Mouse (Mus musculus) heart, postnatal 0 days (tissue): Measurements from ENCODE around the gene Dlg2.

Experiments used
- CTCF ChIP-seq: IDR thresholded peaks from 2 replicates; pipeline ENCODE4 v1.5.1; 2016; ENCODE audit warnings: antibody characterized with exemption, control low read depth, low read depth
- EP300 ChIP-seq: IDR thresholded peaks from 2 replicates; pipeline ENCODE4 v1.6.1; 2016; ENCODE audit warnings: antibody characterized with exemption, low read depth

DNA sequence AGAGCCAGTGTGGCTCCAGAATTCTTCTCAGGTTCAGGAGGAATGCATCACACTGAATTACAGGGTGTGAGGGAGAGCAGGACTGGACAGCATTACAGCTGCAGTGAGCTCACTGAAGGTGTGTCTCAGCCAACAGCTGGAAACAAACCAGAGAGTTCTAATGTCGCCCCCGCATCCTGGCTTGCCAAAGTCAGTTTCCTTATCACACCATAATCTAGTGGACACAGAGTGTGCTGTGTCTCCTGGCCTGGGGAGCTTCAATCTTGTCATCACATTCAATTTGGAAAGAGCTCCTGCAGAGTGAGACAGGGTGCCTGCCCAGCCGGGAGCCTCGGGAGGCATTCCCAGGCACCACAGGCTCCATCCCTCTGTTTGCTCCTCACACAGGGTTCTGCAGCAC is 1981.3 kb downstream of the Dlg2 start:
- TF ChIP-seq CTCF (no peak), EP300 (peak; percentile 68; the same call in 1 of the 2 replicates)
